Comparison of ENCODE assay signal across 26 mouse cellular contexts in genomic region chr15:3429001-3429400, GRCm38 (mm10).
DNase-seq lines count a peak whose midpoint lies in the region; ATAC-seq lines count a peak whose summit lies in the region.
"Had no signal": no experiment of that assay in that cellular context is flagged by ENCODE, and none has a peak within 500 bp of the region (broad histone marks: within the 10 kb centered on the region; RNA-seq: fewer than 3 reads in every experiment).

No protein-coding gene starts in this region.

- 0 out of 2 replicates have a peak, but pooled peaks have one; percentile 40 for ATAC-seq in hindbrain, embryonic 16.5 days
- ATAC-seq in erythroblast, adult 5-6 weeks (replicated peaks; ENCODE audit: low FRiP score, poor library complexity, severe bottlenecking), result no peak
- ATAC-seq: CD4-positive, CD25-positive, alpha-beta regulatory T cell, adult 4 months; Patski had no signal

- no peak overlapping the region for H3K4me3 ChIP-seq in hindbrain, embryonic 16.5 days (ENCODE audit: low read length)
- no peak overlapping the region for H3K4me3 ChIP-seq in hindbrain, embryonic 10.5 days
- H3K4me3 ChIP-seq: embryonic facial prominence, embryonic 12.5 days; erythroblast, embryonic 14.5 days; forebrain, embryonic 12.5 days; limb, embryonic 13.5 days; midbrain, embryonic 12.5 days; neural tube, embryonic 13.5 days had no signal

- H3K27ac ChIP-seq in hindbrain, embryonic 16.5 days (ENCODE audit: low read depth, low read length), result no peak overlapping the region
- H3K27ac ChIP-seq in hindbrain, embryonic 10.5 days, result no peak overlapping the region
- H3K27ac ChIP-seq: embryonic facial prominence, embryonic 12.5 days; forebrain, embryonic 12.5 days; limb, embryonic 13.5 days; liver, embryonic 14.5 days; midbrain, embryonic 12.5 days; neural tube, embryonic 13.5 days had no signal

- peak; percentile 19 for DNase-seq in adrenal gland, adult 2 months
- DNase-seq in adrenal gland, postnatal 14 days, result no peak
- no peak for DNase-seq in hindbrain, embryonic 10.5 days (ENCODE audit: low spot score)
- peak; percentile 12 for DNase-seq in layer of hippocampus, adult 9-10 months (ENCODE audit: low spot score)
- no peak for DNase-seq in layer of hippocampus, postnatal 14 days (ENCODE audit: low spot score in 2 of 2)
- DNase-seq in Muller cell, postnatal 12 days (ENCODE audit: inconsistent ontology term), result peak; percentile 48
- DNase-seq: adrenal gland, adult 8-10 months; cerebellum, adult 11 months; kidney, adult 18-20 months; layer of hippocampus, postnatal 36 days; lung, embryonic 14.5 days; retina, postnatal 1 day; right cerebral cortex, postnatal 25 days; spleen, adult 18-20 months had no signal

- no peak overlapping the region for H3K4me2 ChIP-seq in hindbrain, embryonic 16.5 days (ENCODE audit: low read length)
- H3K4me2 ChIP-seq: embryonic facial prominence, embryonic 12.5 days; forebrain, embryonic 12.5 days; heart, embryonic 11.5 days; limb, embryonic 13.5 days; lung, embryonic 14.5 days; midbrain, embryonic 12.5 days; neural tube, embryonic 13.5 days had no signal

- 92% methylated on average over 5 of the region's 5 CpGs for WGBS in hindbrain, embryonic 16.5 days
- 90% methylated on average over 5 of the region's 5 CpGs for WGBS in hindbrain, embryonic 10.5 days

- H3K4me1 ChIP-seq in hindbrain, embryonic 16.5 days (ENCODE audit: control insufficient read depth, insufficient read depth, low read depth, low read length), result no peaks in the 10 kb centered on the region
- no peaks in the 10 kb centered on the region for H3K4me1 ChIP-seq in hindbrain, embryonic 10.5 days (replicated peaks)
- H3K4me1 ChIP-seq: forebrain, embryonic 12.5 days; midbrain, embryonic 12.5 days; neural tube, embryonic 13.5 days had no signal

- H3K9me3 ChIP-seq in hindbrain, embryonic 16.5 days (ENCODE audit: control insufficient read depth, low read length), result no peaks in the 10 kb centered on the region
- no peaks in the 10 kb centered on the region for H3K9me3 ChIP-seq in hindbrain, embryonic 10.5 days
- H3K9me3 ChIP-seq: embryonic facial prominence, embryonic 12.5 days; forebrain, embryonic 12.5 days; limb, embryonic 13.5 days; midbrain, embryonic 12.5 days; neural tube, embryonic 13.5 days had no signal

- no peaks in the 10 kb centered on the region for H3K27me3 ChIP-seq in hindbrain, embryonic 16.5 days (replicated peaks; ENCODE audit: control insufficient read depth, insufficient read depth, low read length)
- H3K27me3 ChIP-seq in hindbrain, embryonic 10.5 days (ENCODE audit: insufficient read depth, poor library complexity, severe bottlenecking), result no peaks in the 10 kb centered on the region
- H3K27me3 ChIP-seq: embryonic facial prominence, embryonic 12.5 days; forebrain, embryonic 12.5 days; limb, embryonic 13.5 days; midbrain, embryonic 12.5 days; neural tube, embryonic 13.5 days; Patski had no signal

- no peak overlapping the region for H3K9ac ChIP-seq in hindbrain, embryonic 16.5 days (ENCODE audit: low read depth, low read length)
- H3K9ac ChIP-seq: embryonic facial prominence, embryonic 12.5 days; forebrain, embryonic 12.5 days; limb, embryonic 13.5 days; liver, embryonic 14.5 days; lung, embryonic 14.5 days; midbrain, embryonic 12.5 days; neural tube, embryonic 13.5 days had no signal

- H3K36me3 ChIP-seq in hindbrain, embryonic 16.5 days (ENCODE audit: control insufficient read depth, insufficient read depth, low read length), result no peaks in the 10 kb centered on the region
- H3K36me3 ChIP-seq in hindbrain, embryonic 10.5 days, result no peaks in the 10 kb centered on the region
- H3K36me3 ChIP-seq: embryonic facial prominence, embryonic 12.5 days; forebrain, embryonic 12.5 days; limb, embryonic 13.5 days; midbrain, embryonic 12.5 days; neural tube, embryonic 13.5 days had no signal

Comparison
In these comparisons a context has a peak if more than half of its experiments do, and no peak if none do; other contexts are left out.
1. DNase-seq: peak in adrenal gland, adult 2 months (single experiment), layer of hippocampus, adult 9-10 months (single experiment) and Muller cell, postnatal 12 days (single experiment); none in adrenal gland, postnatal 14 days (single experiment), hindbrain, embryonic 10.5 days (single experiment) and layer of hippocampus, postnatal 14 days (0 of 2).